ENCODE assay signal across 17 mouse cellular contexts in genomic region chr11:106824403-106824802, GRCm38 (mm10). TPM values are rescaled to one million over a fixed set of nuclear protein-coding genes. Genes with fewer than 3 reads are reported as not detected.
A peak's percentile ranks its signal among the peaks of the same experiment; 100 is the strongest.
DNase-seq lines count a peak whose midpoint lies in the region; ATAC-seq and TF ChIP-seq lines count a peak whose summit lies in the region.
"Had no signal": no experiment of that assay in that cellular context is flagged by ENCODE, and none has a peak within 500 bp of the region (broad histone marks: within the 10 kb centered on the region; RNA-seq: fewer than 3 reads in every experiment).

No protein-coding gene starts in this region.

- intact Hi-C loops in left cerebral cortex, adult 2 months (cut with DNase I): no loop called here

- H3K27ac ChIP-seq in left cerebral cortex, adult 2 months: peak overlapping the region; percentile 7
- peak overlapping the region; percentile 57 for H3K27ac ChIP-seq in macrophage
- H3K27ac ChIP-seq in forebrain, postnatal 0 days (ENCODE audit: low read depth, low read length): no peak overlapping the region
- H3K27ac ChIP-seq: embryonic facial prominence, embryonic 10.5 days; embryonic facial prominence, embryonic 12.5 days; forebrain, embryonic 13.5 days; forebrain, embryonic 15.5 days had no signal

- H3K36me3 ChIP-seq in macrophage (ENCODE audit: inconsistent target): peaks cover 14% of the 10 kb centered on the region; the same call in 1 of the 2 replicates
- H3K36me3 ChIP-seq in forebrain, postnatal 0 days (ENCODE audit: insufficient read depth): peaks cover 41% of the 10 kb centered on the region

- H3K4me1 ChIP-seq in forebrain, postnatal 0 days (ENCODE audit: insufficient read depth): no peaks in the 10 kb centered on the region
- H3K4me1 ChIP-seq: embryonic facial prominence, embryonic 10.5 days; embryonic facial prominence, embryonic 12.5 days; forebrain, embryonic 15.5 days had no signal

- TF ChIP-seq CTCF in left cerebral cortex, adult 2 months (IDR thresholded peaks at IDR 0.05): no peak
- TF ChIP-seq CTCF in forebrain, postnatal 0 days (IDR thresholded peaks at IDR 0.05; ENCODE audit: low read depth): no peak

- no peaks in the 10 kb centered on the region for H3K79me2 ChIP-seq in macrophage (ENCODE audit: inconsistent target)

- 90% methylated on average over 10 of the region's 10 CpGs for WGBS in macrophage (ENCODE audit: missing documents)
- 94% methylated on average over 10 of the region's 10 CpGs for WGBS in forebrain, postnatal 0 days

- H3K27me3 ChIP-seq in forebrain, postnatal 0 days (ENCODE audit: insufficient read depth, low read length): no peaks in the 10 kb centered on the region
- H3K27me3 ChIP-seq: embryonic facial prominence, embryonic 12.5 days; forebrain, embryonic 13.5 days; forebrain, embryonic 15.5 days had no signal

- DNase-seq in cerebellum, adult 8-10 months: peak; percentile 36
- no peak for DNase-seq in left cerebral cortex, adult 2 months (ENCODE audit: extremely low spot score in 1 of 2, low spot score in 2 of 2)
- no peak for DNase-seq in left cerebral cortex, adult 11 months (ENCODE audit: low spot score)
- peak; percentile 27 for DNase-seq in brain, adult 2 months (ENCODE audit: low read depth, low spot score)
- no peak for DNase-seq in forebrain, postnatal 0 days
- DNase-seq in heart, adult 9 months (ENCODE audit: low spot score in 2 of 2): no peak
- DNase-seq: adrenal gland, adult 2 months; adrenal gland, postnatal 10 days; adrenal gland, postnatal 25 days; cerebellum, adult 11-12 months; cerebellum, adult 9-10 months had no signal

- no peak overlapping the region for H3K4me3 ChIP-seq in left cerebral cortex, adult 2 months
- H3K4me3 ChIP-seq in macrophage (ENCODE audit: inconsistent target): no peak overlapping the region
- no peak overlapping the region for H3K4me3 ChIP-seq in forebrain, postnatal 0 days (ENCODE audit: low read depth, low read length)
- H3K4me3 ChIP-seq: embryonic facial prominence, embryonic 10.5 days; embryonic facial prominence, embryonic 12.5 days; forebrain, embryonic 13.5 days; forebrain, embryonic 15.5 days had no signal

- ATAC-seq in cerebellum, adult (ENCODE audit: insufficient number of reproducible peaks, low FRiP score, low TSS enrichment): no peak
- ATAC-seq in forebrain, postnatal 0 days: no peak
- ATAC-seq: forebrain, embryonic 13.5 days; forebrain, embryonic 15.5 days had no signal

- H3K9ac ChIP-seq in forebrain, postnatal 0 days: no peak overlapping the region
- H3K9ac ChIP-seq: embryonic facial prominence, embryonic 12.5 days; forebrain, embryonic 13.5 days; forebrain, embryonic 15.5 days had no signal

- H3K9me3 ChIP-seq in forebrain, postnatal 0 days (ENCODE audit: low read length): no peaks in the 10 kb centered on the region
- H3K9me3 ChIP-seq: embryonic facial prominence, embryonic 10.5 days; embryonic facial prominence, embryonic 12.5 days; forebrain, embryonic 13.5 days; forebrain, embryonic 15.5 days had no signal

- no peak overlapping the region for H3K4me2 ChIP-seq in forebrain, postnatal 0 days (ENCODE audit: low read depth)
- H3K4me2 ChIP-seq: embryonic facial prominence, embryonic 12.5 days; forebrain, embryonic 13.5 days; forebrain, embryonic 15.5 days had no signal

RNA-seq across cellular contexts. Expression of gene Cep95, which starts 35.4 kb away (rescaled TPM):
- total RNA-seq in left cerebral cortex, adult 2 months (2021): 10 to 100 TPM; 12.6 to 15.1 TPM
- total RNA-seq in macrophage (2018; cell fraction: chromatin; rRNA removed): 100 to 1,000 TPM in 5 of 26 experiments, 10 to 100 TPM in 21; 11.3 to 128 (median 74.8) TPM
- 10 to 100 TPM in 3 of 26 experiments, 1 to 10 TPM in 23; 1.9 to 11.0 (median 8.5) TPM for total RNA-seq in macrophage (2018; cell fraction: cytosol; rRNA removed)
- 10 to 100 TPM; 10.9 to 88.9 (median 37.9) TPM for total RNA-seq in macrophage (2018; cell fraction: nucleus; rRNA removed)
- polyA plus RNA-seq in macrophage (2018): 6.7 to 17.1 TPM (median 14.3 TPM) in 3 replicates
- total RNA-seq in forebrain, postnatal 0 days (2014; rRNA removed): 13.8 and 15.8 TPM in 2 replicates
- 4.7 and 6.9 TPM in 2 replicates for polyA plus RNA-seq in forebrain, postnatal 0 days (2015; fragmentation: Nextera tagmentation; extraction: Ambion mirVana)

RNA-seq across cellular contexts. Expression of gene Ddx5, which starts 35.4 kb away (rescaled TPM):
- total RNA-seq in left cerebral cortex, adult 2 months (2021): 100 to 1,000 TPM; 652 to 679 TPM
- total RNA-seq in macrophage (2018; cell fraction: chromatin; rRNA removed): 1,000 to 10,000 TPM; 1,977 to 3,563 (median 2,658) TPM
- total RNA-seq in macrophage (2018; cell fraction: cytosol; rRNA removed): 100 to 1,000 TPM; 341 to 915 (median 562) TPM
- 1,000 to 10,000 TPM; 1,291 to 2,429 (median 1,755) TPM for total RNA-seq in macrophage (2018; cell fraction: nucleus; rRNA removed)
- polyA plus RNA-seq in macrophage (2018): 399 to 726 TPM (median 627 TPM) in 3 replicates
- 462 and 530 TPM in 2 replicates for total RNA-seq in forebrain, postnatal 0 days (2014; rRNA removed)
- polyA plus RNA-seq in forebrain, postnatal 0 days (2015; fragmentation: Nextera tagmentation; extraction: Ambion mirVana): 274 and 306 TPM in 2 replicates

RNA-seq across cellular contexts. Expression of gene Polg2, which starts 45.1 kb away (rescaled TPM):
- 1 to 10 TPM; 3.2 to 4.2 TPM for total RNA-seq in left cerebral cortex, adult 2 months (2021)
- 10 to 100 TPM in 16 of 26 experiments, 1 to 10 TPM in 10; 1.9 to 90.8 (median 16.4) TPM for total RNA-seq in macrophage (2018; cell fraction: chromatin; rRNA removed)
- total RNA-seq in macrophage (2018; cell fraction: cytosol; rRNA removed): 1 to 10 TPM in 20 of 26 experiments, under 1 TPM in 6; 0.62 to 3.6 (median 1.8) TPM
- total RNA-seq in macrophage (2018; cell fraction: nucleus; rRNA removed): 10 to 100 TPM in 12 of 26 experiments, 1 to 10 TPM in 14; 1.7 to 24.1 (median 9.8) TPM
- polyA plus RNA-seq in macrophage (2018): 1.2 to 4.5 TPM (median 1.9 TPM) in 3 replicates
- total RNA-seq in forebrain, postnatal 0 days (2014; rRNA removed): 9.5 and 10.5 TPM in 2 replicates
- polyA plus RNA-seq in forebrain, postnatal 0 days (2015; fragmentation: Nextera tagmentation; extraction: Ambion mirVana): 10.0 and 11.3 TPM in 2 replicates

Comparison
In these comparisons a context has a peak if more than half of its experiments do, and no peak if none do; other contexts are left out.
1. DNase-seq: peak in cerebellum, adult 8-10 months (single experiment) and brain, adult 2 months (single experiment); none in left cerebral cortex, adult 2 months (0 of 2), left cerebral cortex, adult 11 months (single experiment), forebrain, postnatal 0 days (single experiment) and heart, adult 9 months (0 of 2).